Mouse (Mus musculus): ENCODE data around the gene Ttc28. TPM values are rescaled to one million over a fixed set of nuclear protein-coding genes. Genes with fewer than 3 reads are reported as not detected.

The Ttc28 gene
- total RNA-seq, 4 experiments from 2014 or later, result 9.6 to 13.2 (median 11.1) TPM

DNA sequence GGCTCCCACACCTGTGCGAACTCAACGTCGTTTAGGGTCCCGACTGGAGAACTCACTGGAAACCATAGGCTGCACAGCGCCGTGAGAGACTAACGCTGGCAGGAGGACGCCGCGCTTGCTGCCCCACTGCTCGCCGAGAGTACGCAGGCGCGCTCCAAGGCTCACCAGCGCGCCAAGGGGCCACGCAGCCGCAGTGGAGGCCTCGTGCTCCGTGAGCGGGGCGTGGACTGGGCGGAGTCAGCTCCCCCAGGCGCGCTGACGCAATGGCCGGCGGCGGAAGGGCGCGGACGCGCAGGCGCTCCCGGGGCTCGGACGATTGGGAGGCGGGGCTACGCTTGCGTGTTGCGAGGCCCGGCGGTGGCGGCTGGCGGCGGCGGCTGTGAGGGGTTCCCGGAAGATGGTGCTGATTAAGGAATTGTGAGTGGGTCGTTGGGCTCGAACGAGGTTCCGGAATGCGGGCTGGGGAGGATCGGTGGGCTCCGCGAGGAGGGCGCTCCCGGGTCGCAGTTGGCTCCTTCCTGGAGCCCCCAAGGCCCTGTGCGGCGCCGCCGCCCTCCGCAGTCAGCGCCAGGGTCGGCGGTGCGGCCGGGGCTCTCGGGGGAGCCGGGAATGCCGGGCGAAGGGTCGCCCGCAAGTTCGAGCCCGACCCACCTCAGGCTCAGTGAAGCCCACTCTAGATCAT, 451.0 kb downstream of the Ttc28 start, which contains the start of gene Pitpnb:
TSS of gene Pitpnb (plus strand) at position 347 of the 682 bp plus-strand sequence.
- DNase-seq (ENCODE audit: low spot score in 2 of 2), result peak; percentile 88 to 96

DNA sequence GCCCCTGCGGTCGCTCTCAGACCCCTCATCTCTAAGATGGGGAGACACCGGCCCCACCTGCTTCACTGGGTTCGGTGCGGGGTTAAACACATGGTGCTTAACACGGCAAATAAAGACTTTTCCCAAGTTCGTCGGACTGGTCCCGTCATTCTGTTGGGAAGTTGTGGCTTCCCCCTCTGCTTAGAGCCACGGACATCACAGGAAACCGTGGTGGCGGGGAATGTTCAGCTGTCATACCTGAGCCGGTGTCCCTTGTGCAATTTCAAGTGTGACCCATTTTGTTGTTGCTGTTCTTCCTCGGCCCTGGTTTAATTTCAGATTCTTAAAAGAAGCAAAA, 451.5 kb downstream of the Ttc28 start:
- no peak for DNase-seq (ENCODE audit: low spot score in 2 of 2)

DNA sequence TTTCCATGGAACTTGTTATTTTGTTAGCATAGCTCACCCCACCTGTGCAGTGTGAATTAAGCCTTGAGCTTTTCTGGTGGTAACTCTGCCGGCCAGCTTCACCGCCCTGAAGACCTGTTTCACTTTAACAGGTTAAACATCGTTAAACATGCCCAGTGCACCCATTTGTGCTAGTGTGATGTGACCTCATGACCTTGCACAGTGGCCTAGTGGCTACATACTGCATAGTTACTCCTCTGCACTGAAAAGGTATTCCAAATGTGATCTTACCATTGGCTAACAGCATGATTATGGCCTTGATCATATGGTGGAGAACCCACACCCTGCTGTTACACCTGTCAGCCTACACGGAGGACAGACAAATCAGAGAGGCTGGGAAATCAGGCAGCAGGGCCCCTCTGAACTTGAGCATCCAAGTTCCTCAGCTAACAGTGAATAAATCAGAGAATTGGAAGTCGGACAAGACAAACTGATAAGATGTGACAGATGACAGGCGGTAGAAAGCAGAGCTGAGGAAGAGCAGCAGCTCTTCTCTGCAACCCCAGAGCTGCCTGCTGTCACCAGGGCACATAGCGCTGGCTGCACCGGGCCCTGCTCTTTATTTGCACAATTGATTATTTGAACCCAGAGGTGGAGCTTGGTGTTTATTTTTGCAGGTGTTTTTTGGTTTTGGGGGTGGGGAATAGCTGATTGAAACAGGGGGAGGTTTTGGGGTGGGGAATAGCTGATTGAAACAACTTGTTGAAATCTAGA, 456.5 kb downstream of the Ttc28 start:
- no peak for DNase-seq (ENCODE audit: low spot score in 2 of 2)

Small RNAs within 50 kb of the gene (microRNA-seq; reads per million reads assigned to microRNA genes)
- gene Mir701, result 4.4 reads per million in 2 experiments

Other genes with a start within 250 kb of the Ttc28 start
- gene Noc4l, start 226.4 kb upstream of the Ttc28 start, total RNA-seq (2022), result 10 to 100 TPM; 20.0 to 31.3 (median 24.7) TPM
- gene Ddx51, start 226.4 kb upstream of the Ttc28 start, total RNA-seq (2022), result 10 to 100 TPM; 21.6 to 24.5 (median 22.8) TPM
- gene Ep400, start 109.1 kb upstream of the Ttc28 start, total RNA-seq (2022), result 100 to 1,000 TPM; 103 to 121 (median 118) TPM
- gene Pus1, start 99.1 kb upstream of the Ttc28 start, total RNA-seq (2022), result 10 to 100 TPM; 18.6 to 25.2 (median 19.7) TPM
- gene Ulk1, start 69.7 kb upstream of the Ttc28 start, total RNA-seq (2022), result 10 to 100 TPM; 59.2 to 67.2 (median 66.3) TPM
- 10 to 100 TPM; 12.1 to 15.6 (median 13.6) TPM for gene Hscb, start 40.0 kb upstream of the Ttc28 start, total RNA-seq (2022)
- gene Chek2, start 39.8 kb upstream of the Ttc28 start, total RNA-seq (2022), result 1 to 10 TPM; 1.3 to 1.9 (median 1.6) TPM

Measured in left cerebral cortex, adult 8-10 months (tissue).